Mouse (Mus musculus): ENCODE results near the gene Tnfrsf23. TPM values are rescaled to one million over a fixed set of nuclear protein-coding genes. Genes with fewer than 3 reads are reported as not detected.

Gene Tnfrsf23
- 1.3 and 2.2 TPM in 2 replicates for polyA plus RNA-seq (2014; fragmentation: Nextera tagmentation; extraction: Ambion mirVana)

DNA sequence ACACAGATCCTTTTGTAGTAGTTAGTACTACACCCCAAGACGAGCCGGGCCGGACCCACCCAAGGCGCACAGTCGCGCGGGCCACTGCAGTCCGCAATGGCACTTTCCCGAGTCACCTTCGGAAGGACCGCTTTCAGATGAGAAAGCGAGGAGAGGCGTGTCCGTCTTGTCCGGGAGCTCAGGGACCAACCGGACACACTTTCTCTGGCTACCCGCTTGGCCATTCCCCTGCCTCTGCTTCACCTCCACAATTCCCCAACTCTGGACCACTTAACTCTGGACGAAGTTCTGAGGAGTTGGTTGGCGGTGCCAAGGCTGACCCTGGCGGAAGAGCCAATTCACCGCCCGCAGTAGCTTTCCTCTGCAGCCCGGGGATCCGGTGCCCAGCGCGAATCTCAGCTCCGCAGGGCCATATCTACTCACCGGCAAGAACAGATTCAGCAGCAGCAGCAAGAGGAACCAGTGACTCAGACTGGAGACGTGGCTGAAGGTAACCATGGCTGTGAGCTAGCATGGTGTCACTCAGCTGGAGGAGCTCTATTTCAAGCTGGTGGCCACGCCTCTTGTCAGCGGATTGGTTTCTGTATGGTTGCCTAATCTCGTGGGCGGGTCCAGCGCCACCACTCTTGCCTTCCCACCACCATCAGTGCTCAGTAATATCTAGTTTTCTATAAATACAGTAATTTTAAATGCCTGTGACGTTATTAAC lies at the start of gene Tnfrsf23:
Gene Tnfrsf23 (minus strand): TSS at position 514 of the 709 bp plus-strand sequence.
- peak; percentile 84 for ATAC-seq (ENCODE audit: insufficient number of reproducible peaks, insufficient read depth, low FRiP score, low read depth)
- peak within 1 kb of the TSS; percentile 69 for H3K4me2 ChIP-seq (ENCODE audit: low read length)
- no peaks in the 10 kb centered on the region for H3K9me3 ChIP-seq (ENCODE audit: control insufficient read depth, low read length)
- H3K27ac ChIP-seq (replicated peaks in 1 of 2; ENCODE audit: control insufficient read depth in 1 of 2, insufficient read depth in 1 of 2, low read depth in 2 of 2, low read length in 2 of 2) = 0 out of 4 replicates have a peak within 1 kb of the TSS, but pooled peaks of 1 of the 2 experiments have one; percentile 3
- H3K4me3 ChIP-seq (ENCODE audit: control insufficient read depth in 1 of 2, insufficient read depth in 1 of 2, low read depth in 1 of 2, low read length in 2 of 2) = peak within 1 kb of the TSS; percentile 38 to 60
- no peaks in the 10 kb centered on the region for H3K27me3 ChIP-seq (ENCODE audit: control insufficient read depth, insufficient read depth, low read length)
- H3K36me3 ChIP-seq (ENCODE audit: control insufficient read depth, insufficient read depth, low read length) = peaks cover 32% of the 10 kb centered on the region
- H3K9ac ChIP-seq (ENCODE audit: low read length) = peak within 1 kb of the TSS; percentile 28
- WGBS = 3% methylated on average over 35 of the region's 35 CpGs
- peaks cover 0 to 2% of the 10 kb centered on the region in 2 experiments; a peak in 1 of 4 replicates for H3K4me1 ChIP-seq (ENCODE audit: control insufficient read depth in 2 of 2, insufficient read depth in 2 of 2, low read length in 2 of 2)

DNA sequence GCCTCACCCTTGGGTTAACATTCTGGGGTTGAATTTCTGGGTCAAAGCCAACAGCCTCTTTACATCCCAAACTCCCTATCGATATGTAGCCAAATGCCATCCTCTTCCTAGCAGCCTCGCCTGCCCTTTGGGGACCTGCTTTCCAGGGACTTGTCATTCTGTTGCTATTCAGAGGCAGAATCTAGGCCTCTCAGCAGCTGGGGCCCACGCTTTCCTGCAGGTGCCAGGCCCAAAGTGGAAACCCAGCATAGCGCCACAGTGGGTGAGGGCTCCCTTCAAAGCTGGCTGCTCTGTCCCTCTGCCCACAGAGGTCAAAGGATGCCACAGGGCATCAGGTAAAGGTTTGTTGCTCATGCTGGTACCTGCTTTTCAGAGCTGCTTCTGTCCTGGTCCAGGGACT lies 48.1 kb upstream of the Tnfrsf23 start:
- Histone ChIP-seq H3K4me2 (ENCODE audit: low read length) (no peak overlapping the region), H3K27me3 (ENCODE audit: control insufficient read depth, insufficient read depth, low read length) (no peaks in the 10 kb centered on the region), H3K36me3 (ENCODE audit: control insufficient read depth, insufficient read depth, low read length) (peaks cover 15% of the 10 kb centered on the region; the same call in 1 of the 2 replicates), H3K27ac (replicated peaks in 1 of 2; ENCODE audit: control insufficient read depth in 1 of 2, insufficient read depth in 1 of 2, low read depth in 2 of 2, low read length in 2 of 2) (no peak overlapping the region), H3K4me1 (ENCODE audit: control insufficient read depth in 2 of 2, insufficient read depth in 2 of 2, low read length in 2 of 2) (peaks cover 24 to 46% of the 10 kb centered on the region in 2 experiments), H3K4me3 (ENCODE audit: control insufficient read depth in 1 of 2, insufficient read depth in 1 of 2, low read depth in 1 of 2, low read length in 2 of 2) (no peak overlapping the region), H3K9ac (ENCODE audit: low read length) (peak overlapping the region; percentile 41; the same call in 1 of the 2 replicates), H3K9me3 (ENCODE audit: control insufficient read depth, low read length) (no peaks in the 10 kb centered on the region)
- 55% methylated on average over 4 of the region's 4 CpGs for WGBS
- ATAC-seq (ENCODE audit: insufficient number of reproducible peaks, insufficient read depth, low FRiP score, low read depth) = no peak

DNA sequence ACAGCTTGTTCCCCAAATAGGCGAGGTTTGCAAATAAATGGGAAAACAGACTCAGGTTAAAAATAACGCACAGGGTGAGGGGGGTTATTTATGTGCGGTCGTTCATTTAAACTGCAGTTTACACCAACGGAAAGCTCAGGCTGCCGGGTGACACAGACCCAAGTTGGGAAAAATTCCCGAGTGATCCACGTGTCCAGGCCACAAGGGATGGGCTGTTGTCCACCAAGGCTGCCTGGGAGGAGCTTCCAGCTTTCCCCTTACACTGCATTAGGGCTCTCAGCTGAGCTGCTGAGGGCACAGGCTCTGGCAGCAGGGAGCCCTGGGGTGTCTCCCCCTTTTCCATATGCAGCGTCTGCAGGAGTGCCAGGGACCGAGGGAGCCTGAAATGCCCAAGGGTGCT lies 44.2 kb upstream of the Tnfrsf23 start:
- no peak for ATAC-seq (ENCODE audit: insufficient number of reproducible peaks, insufficient read depth, low FRiP score, low read depth)
- 66% methylated on average over 10 of the region's 10 CpGs for WGBS
- Histone ChIP-seq H3K4me1 (ENCODE audit: control insufficient read depth in 2 of 2, insufficient read depth in 2 of 2, low read length in 2 of 2) (peaks cover 12 to 39% of the 10 kb centered on the region in 2 experiments), H3K27me3 (ENCODE audit: control insufficient read depth, insufficient read depth, low read length) (no peaks in the 10 kb centered on the region), H3K27ac (replicated peaks in 1 of 2; ENCODE audit: control insufficient read depth in 1 of 2, insufficient read depth in 1 of 2, low read depth in 2 of 2, low read length in 2 of 2) (no peak overlapping the region), H3K9ac (ENCODE audit: low read length) (no peak overlapping the region), H3K36me3 (ENCODE audit: control insufficient read depth, insufficient read depth, low read length) (peaks cover 22% of the 10 kb centered on the region; the same call in 1 of the 2 replicates), H3K4me3 (ENCODE audit: control insufficient read depth in 1 of 2, insufficient read depth in 1 of 2, low read depth in 1 of 2, low read length in 2 of 2) (no peak overlapping the region), H3K4me2 (ENCODE audit: low read length) (no peak overlapping the region), H3K9me3 (ENCODE audit: control insufficient read depth, low read length) (no peaks in the 10 kb centered on the region)

DNA sequence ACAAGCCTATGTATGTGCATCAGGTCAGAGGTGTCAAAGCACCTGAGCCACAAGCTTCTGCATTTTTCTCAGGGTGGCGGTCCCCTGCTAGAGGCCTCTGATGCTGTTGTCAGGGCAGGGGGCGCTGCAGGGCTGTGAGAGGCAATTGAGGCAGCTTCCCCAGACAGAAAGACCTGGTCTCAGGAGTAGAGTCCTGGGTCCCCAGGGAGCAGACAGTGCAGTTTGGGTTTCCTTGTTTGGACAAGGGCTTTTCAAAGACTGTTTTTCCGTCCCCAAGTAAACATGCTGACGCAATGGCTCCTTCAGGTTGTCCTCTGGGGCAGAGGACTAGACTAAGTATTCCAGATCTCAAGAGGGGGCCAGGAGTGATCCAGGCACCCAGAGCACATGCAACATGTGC lies 40.7 kb upstream of the Tnfrsf23 start:
- Histone ChIP-seq H3K27me3 (ENCODE audit: control insufficient read depth, insufficient read depth, low read length) (no peaks in the 10 kb centered on the region), H3K4me1 (ENCODE audit: control insufficient read depth in 2 of 2, insufficient read depth in 2 of 2, low read length in 2 of 2) (peaks cover 12 to 27% of the 10 kb centered on the region in 2 experiments), H3K27ac (replicated peaks in 1 of 2; ENCODE audit: control insufficient read depth in 1 of 2, insufficient read depth in 1 of 2, low read depth in 2 of 2, low read length in 2 of 2) (no peak overlapping the region), H3K9ac (ENCODE audit: low read length) (no peak overlapping the region), H3K4me2 (ENCODE audit: low read length) (no peak overlapping the region), H3K36me3 (ENCODE audit: control insufficient read depth, insufficient read depth, low read length) (0 out of 2 replicates have a peak, but pooled peaks cover 7% of the 10 kb centered on the region), H3K4me3 (ENCODE audit: control insufficient read depth in 1 of 2, insufficient read depth in 1 of 2, low read depth in 1 of 2, low read length in 2 of 2) (no peak overlapping the region), H3K9me3 (ENCODE audit: control insufficient read depth, low read length) (no peaks in the 10 kb centered on the region)
- ATAC-seq (ENCODE audit: insufficient number of reproducible peaks, insufficient read depth, low FRiP score, low read depth) = no peak
- 84% methylated on average over 4 of the region's 4 CpGs for WGBS

DNA sequence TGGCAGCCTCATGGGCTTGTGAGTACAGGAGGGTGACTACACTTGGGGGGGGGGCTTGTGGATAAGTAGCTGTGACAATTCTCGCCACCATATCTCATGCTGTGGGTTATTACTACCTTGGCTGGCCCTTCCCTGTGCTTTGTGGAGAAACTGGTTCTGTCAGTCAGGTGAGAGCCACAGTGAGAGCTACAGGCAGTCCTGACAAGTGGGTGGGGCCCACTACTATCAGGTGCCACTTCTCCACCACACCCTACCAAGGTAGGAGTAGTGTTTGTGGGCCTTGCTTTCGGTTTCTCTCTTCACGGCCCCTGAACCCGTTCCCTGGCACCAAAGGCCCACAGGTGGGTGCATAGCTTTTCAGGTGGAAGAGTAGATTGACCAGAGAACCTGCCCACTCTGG lies 38.2 kb upstream of the Tnfrsf23 start:
- no peaks in the 10 kb centered on the region for H3K9me3 ChIP-seq (ENCODE audit: control insufficient read depth, low read length)
- ATAC-seq (ENCODE audit: insufficient number of reproducible peaks, insufficient read depth, low FRiP score, low read depth) = no peak
- H3K36me3 ChIP-seq (ENCODE audit: control insufficient read depth, insufficient read depth, low read length) = 0 out of 2 replicates have a peak, but pooled peaks cover 7% of the 10 kb centered on the region
- peaks cover 5 to 15% of the 10 kb centered on the region in 2 experiments for H3K4me1 ChIP-seq (ENCODE audit: control insufficient read depth in 2 of 2, insufficient read depth in 2 of 2, low read length in 2 of 2)
- H3K27ac ChIP-seq (replicated peaks in 1 of 2; ENCODE audit: control insufficient read depth in 1 of 2, insufficient read depth in 1 of 2, low read depth in 2 of 2, low read length in 2 of 2) = no peak overlapping the region
- H3K27me3 ChIP-seq (ENCODE audit: control insufficient read depth, insufficient read depth, low read length) = no peaks in the 10 kb centered on the region
- WGBS = 89% methylated on average over 4 of the region's 4 CpGs
- no peak overlapping the region for H3K4me2 ChIP-seq (ENCODE audit: low read length)
- H3K9ac ChIP-seq (ENCODE audit: low read length) = no peak overlapping the region
- no peak overlapping the region for H3K4me3 ChIP-seq (ENCODE audit: control insufficient read depth in 1 of 2, insufficient read depth in 1 of 2, low read depth in 1 of 2, low read length in 2 of 2)

DNA sequence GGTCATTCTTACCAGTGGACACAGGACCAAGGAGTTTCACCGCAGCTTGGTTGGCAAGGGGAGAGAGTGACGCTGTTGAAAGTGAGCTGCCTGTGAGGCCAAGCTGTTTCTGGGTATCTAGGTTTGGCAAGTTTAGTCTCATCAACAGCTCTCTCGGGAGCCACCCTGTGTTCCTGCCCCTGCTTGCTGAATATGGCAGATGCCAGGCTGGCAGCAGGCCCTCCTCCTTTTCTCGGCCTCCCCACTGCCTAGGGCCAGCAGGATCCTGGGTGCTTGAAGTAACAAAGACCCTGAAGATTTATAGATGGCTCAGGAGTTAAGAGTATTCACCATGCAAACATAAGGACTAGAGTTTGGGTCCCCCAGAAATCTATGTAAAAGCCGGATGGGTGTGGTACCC lies 37.0 kb upstream of the Tnfrsf23 start:
- Histone ChIP-seq H3K4me3 (ENCODE audit: control insufficient read depth in 1 of 2, insufficient read depth in 1 of 2, low read depth in 1 of 2, low read length in 2 of 2) (no peak overlapping the region), H3K9me3 (ENCODE audit: control insufficient read depth, low read length) (no peaks in the 10 kb centered on the region), H3K27me3 (ENCODE audit: control insufficient read depth, insufficient read depth, low read length) (no peaks in the 10 kb centered on the region), H3K9ac (ENCODE audit: low read length) (no peak overlapping the region), H3K27ac (replicated peaks in 1 of 2; ENCODE audit: control insufficient read depth in 1 of 2, insufficient read depth in 1 of 2, low read depth in 2 of 2, low read length in 2 of 2) (no peak overlapping the region), H3K36me3 (ENCODE audit: control insufficient read depth, insufficient read depth, low read length) (no peaks in the 10 kb centered on the region), H3K4me2 (ENCODE audit: low read length) (no peak overlapping the region), H3K4me1 (ENCODE audit: control insufficient read depth in 2 of 2, insufficient read depth in 2 of 2, low read length in 2 of 2) (peaks cover 8 to 18% of the 10 kb centered on the region in 2 experiments)
- no peak for ATAC-seq (ENCODE audit: insufficient number of reproducible peaks, insufficient read depth, low FRiP score, low read depth)
- WGBS = 86% methylated on average over 5 of the region's 5 CpGs

DNA sequence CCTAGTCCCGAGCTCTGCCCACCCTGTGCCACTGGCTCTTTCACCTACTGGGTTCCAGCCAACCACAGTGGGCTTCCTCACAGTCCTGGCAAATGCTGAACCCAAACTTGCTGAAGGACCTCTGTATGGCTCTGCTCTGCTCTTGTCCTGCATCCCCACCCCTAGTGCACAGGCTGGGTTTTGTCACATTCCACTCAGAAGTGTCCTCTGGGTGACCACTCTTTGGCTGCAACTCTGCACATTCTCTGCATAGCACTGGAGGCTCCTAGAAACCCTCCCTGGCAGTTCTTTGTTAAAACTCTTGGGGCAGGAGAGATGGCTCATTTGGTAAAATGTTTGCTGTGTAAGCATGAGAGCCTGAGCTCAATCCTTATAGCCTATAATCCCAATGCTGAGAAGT lies 32.1 kb upstream of the Tnfrsf23 start:
- 52% methylated on average over 1 of the region's 1 CpGs for WGBS
- Histone ChIP-seq H3K9me3 (ENCODE audit: control insufficient read depth, low read length) (no peaks in the 10 kb centered on the region), H3K4me1 (ENCODE audit: control insufficient read depth in 2 of 2, insufficient read depth in 2 of 2, low read length in 2 of 2) (peaks cover 28 to 45% of the 10 kb centered on the region in 2 experiments), H3K4me2 (ENCODE audit: low read length) (peak overlapping the region; percentile 27; the same call in 1 of the 2 replicates), H3K9ac (ENCODE audit: low read length) (peak overlapping the region; percentile 30; the same call in 1 of the 2 replicates), H3K27me3 (ENCODE audit: control insufficient read depth, insufficient read depth, low read length) (no peaks in the 10 kb centered on the region), H3K27ac (replicated peaks in 1 of 2; ENCODE audit: control insufficient read depth in 1 of 2, insufficient read depth in 1 of 2, low read depth in 2 of 2, low read length in 2 of 2) (peak overlapping the region; percentile 75 to 86), H3K4me3 (ENCODE audit: control insufficient read depth in 1 of 2, insufficient read depth in 1 of 2, low read depth in 1 of 2, low read length in 2 of 2) (no peak overlapping the region), H3K36me3 (ENCODE audit: control insufficient read depth, insufficient read depth, low read length) (peaks cover 30% of the 10 kb centered on the region)
- 0 out of 2 replicates have a peak, but pooled peaks have one; percentile 55 for ATAC-seq (ENCODE audit: insufficient number of reproducible peaks, insufficient read depth, low FRiP score, low read depth)
